Mouse (Mus musculus): ENCODE results near the gene Nexn. TPM values are rescaled to one million over a fixed set of nuclear protein-coding genes. Genes with fewer than 3 reads are reported as not detected.
"Not testable (repeated sequence)": the region's sequence is repeated elsewhere in the genome, so short reads cannot be mapped to it uniquely, and the experiment has no call there.

Nexn gene
- total RNA-seq, 2 experiments from 2014 or later, result 1.5 to 4.7 TPM

GRCm38 (mm10) chr3:152201651-152202050, 64.5 kb downstream of the Nexn start:
- DNase-seq (ENCODE audit: low spot score in 2 of 2), result no peak

- no peak for DNase-seq (ENCODE audit: low spot score in 2 of 2)
Measured at GRCm38 (mm10) chr3:152201181-152201580, 65.0 kb downstream of the Nexn start.

- DNase-seq (ENCODE audit: low spot score in 2 of 2), result no peak
Measured at GRCm38 (mm10) chr3:152199125-152199524, 67.0 kb downstream of the Nexn start.

GRCm38 (mm10) chr3:152197246-152197645, 68.9 kb downstream of the Nexn start:
- DNase-seq (ENCODE audit: low spot score in 2 of 2), result not testable (repeated sequence)

GRCm38 (mm10) chr3:152193635-152194097, 72.5 kb downstream of the Nexn start:
- DNase-seq (ENCODE audit: low spot score in 2 of 2), result peak; percentile 72 to 94

- DNase-seq (ENCODE audit: low spot score in 2 of 2), result no peak
Measured at GRCm38 (mm10) chr3:152193177-152193576, 73.0 kb downstream of the Nexn start.

GRCm38 (mm10) chr3:152192238-152192931, 73.8 kb downstream of the Nexn start:
- peak in 1 of 2 experiments; percentile 55 for DNase-seq (ENCODE audit: low spot score in 2 of 2)

- DNase-seq (ENCODE audit: low spot score in 2 of 2), result no peak
Measured at GRCm38 (mm10) chr3:152191791-152192237, 74.3 kb downstream of the Nexn start.

- no peak for DNase-seq (ENCODE audit: low spot score in 2 of 2)
Measured at GRCm38 (mm10) chr3:152190679-152191477, 75.3 kb downstream of the Nexn start.

- DNase-seq (ENCODE audit: low spot score in 2 of 2), result no peak
Measured at GRCm38 (mm10) chr3:152189306-152189705, 76.8 kb downstream of the Nexn start.

Other genes starting within 250 kb of the Nexn start
- gene Gipc2, start 100.1 kb downstream of the Nexn start, total RNA-seq (2021), result 1 to 10 TPM; 1.4 to 3.0 TPM
- 10 to 100 TPM; 52.9 to 54.0 TPM for gene Dnajb4, start 56.0 kb downstream of the Nexn start, total RNA-seq (2021)
- gene Fubp1, start 55.9 kb downstream of the Nexn start, total RNA-seq (2021), result 100 to 1,000 TPM; 119 to 133 TPM
- gene Miga1, start 74.1 kb upstream of the Nexn start, total RNA-seq (2021), result 10 to 100 TPM; 80.6 to 85.6 TPM
- gene Usp33, start 80.1 kb upstream of the Nexn start, total RNA-seq (2021), result 100 to 1,000 TPM; 110 to 112 TPM
- 10 to 100 TPM; 34.8 to 37.3 TPM for gene Zzz3, start 129.1 kb upstream of the Nexn start, total RNA-seq (2021)